Mouse (Mus musculus) cerebellum, adult 2 months (tissue): ENCODE data around the gene Ttc17. TPM values are rescaled to one million over a fixed set of nuclear protein-coding genes. Genes with fewer than 3 reads are reported as not detected.

Experiments
- DNase-seq, 2 experiments: peaks; one replicate each; pipeline ENCODE4 v3.0.0; 2021
- H3K27ac ChIP-seq: fragments of 200-500 bp; 2 replicates; pipeline ENCODE4 v1.5.1; 2012; ENCODE audit warnings: low read length, control low read depth, inconsistent platforms; ENCODE audit not compliant: insufficient read depth
- H3K27me3 ChIP-seq: fragments of 200-500 bp; 2 replicates; pipeline ENCODE4 v1.6.1; 2012; ENCODE audit warnings: inconsistent platforms, mild to moderate bottlenecking, low read length, moderate library complexity; ENCODE audit not compliant: control insufficient read depth, insufficient read depth
- H3K4me1 ChIP-seq: fragments of 200-500 bp; 2 replicates; pipeline ENCODE4 v1.6.1; 2011; ENCODE audit warnings: low read length; ENCODE audit not compliant: control insufficient read depth, insufficient read depth
- H3K4me3 ChIP-seq: fragments of 200-500 bp; replicated peaks from 2 replicates; pipeline ENCODE3; 2011; ENCODE audit warnings: mild to moderate bottlenecking, low read depth, low read length, control low read depth; ENCODE audit not compliant: insufficient read depth
- CTCF ChIP-seq: fragments of 200-500 bp; IDR thresholded peaks from 2 replicates; pipeline ENCODE4 v1.5.1; 2011; ENCODE audit warnings: low read depth, mild to moderate bottlenecking, control low read depth, low read length, moderate library complexity, borderline replicate concordance; ENCODE audit not compliant: insufficient read depth
- POLR2A ChIP-seq: fragments of 200-500 bp; IDR thresholded peaks from 2 replicates; pipeline ENCODE4 v1.6.1; 2011; ENCODE audit warnings: low read length, control low read depth, borderline replicate concordance; ENCODE audit not compliant: insufficient read depth
- WGBS: fragments of 180-500 bp; shearing (Covaris S2); methylation state at CpG from one replicate; pipeline ENCODE4 v1.1.7; 2018; 5-methylcytosine and 5-hydroxymethylcytosine counted together
- polyA plus RNA-seq: library from polyadenylated mRNA; depleted of rRNA; stranded (reverse); fragments of >200 nt; gene quantifications from 2 replicates; pipeline ENCODE4 v1.2.3, GENCODE M21; 2012; rRNA removed

The Ttc17 gene
- polyA plus RNA-seq, 1 experiment = 44.6 TPM

- no peaks in the 10 kb centered on the region for H3K27me3 ChIP-seq
- H3K4me3 ChIP-seq = peak overlapping the region; percentile 49
- peaks cover 8% of the 10 kb centered on the region for H3K4me1 ChIP-seq
- no peak for DNase-seq
- WGBS = 7% methylated on average over 11 of the region's 13 CpGs
- H3K27ac ChIP-seq = no peak overlapping the region
- TF ChIP-seq POLR2A = no peak
- no peak for TF ChIP-seq CTCF
Observed at GRCm38 (mm10) chr2:94262917-94263529, 143.5 kb downstream of the Ttc17 start.

DNA sequence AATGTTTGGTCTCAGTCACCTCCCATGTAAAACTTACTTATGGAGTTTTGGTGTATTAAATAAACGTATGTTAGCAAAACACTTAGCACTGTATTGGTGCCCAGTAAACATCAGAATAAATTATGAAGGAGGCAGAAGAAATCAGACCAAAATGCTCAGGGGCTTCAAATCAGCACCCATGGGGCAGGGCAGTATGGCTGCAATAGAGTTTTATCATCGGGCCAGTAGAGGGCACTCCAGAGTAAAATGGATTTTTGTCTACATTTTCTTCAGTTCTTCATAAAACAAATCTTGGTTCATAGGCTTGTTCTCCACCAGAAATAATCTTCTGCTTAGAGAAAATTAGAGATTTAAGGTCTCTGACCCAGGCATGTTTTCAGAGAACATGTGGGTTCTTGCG is 152.4 kb downstream of the Ttc17 start:
- Histone ChIP-seq H3K4me1 (no peaks in the 10 kb centered on the region), H3K27ac (no peak overlapping the region), H3K4me3 (no peak overlapping the region), H3K27me3 (no peaks in the 10 kb centered on the region)
- peak; percentile 41 to 54 for DNase-seq
- 31% methylated on average over 3 of the region's 3 CpGs for WGBS
- peak; percentile 57 for TF ChIP-seq CTCF
- TF ChIP-seq POLR2A = no peak

Other genes with a start within 250 kb of the Ttc17 start
- 83.0 and 89.1 TPM in 2 replicates for gene Hsd17b12, start 248.7 kb downstream of the Ttc17 start, polyA plus RNA-seq
- 58.3 and 63.6 TPM in 2 replicates for gene Api5, start 31.4 kb upstream of the Ttc17 start, polyA plus RNA-seq